Mouse (Mus musculus): ENCODE results near the gene Dhx29. TPM values are rescaled to one million over a fixed set of nuclear protein-coding genes. Genes with fewer than 3 reads are reported as not detected.

Dhx29 gene
- polyA plus RNA-seq (2015; fragmentation: Nextera tagmentation; extraction: Ambion mirVana) = 13.1 and 15.7 TPM in 2 replicates

DNA sequence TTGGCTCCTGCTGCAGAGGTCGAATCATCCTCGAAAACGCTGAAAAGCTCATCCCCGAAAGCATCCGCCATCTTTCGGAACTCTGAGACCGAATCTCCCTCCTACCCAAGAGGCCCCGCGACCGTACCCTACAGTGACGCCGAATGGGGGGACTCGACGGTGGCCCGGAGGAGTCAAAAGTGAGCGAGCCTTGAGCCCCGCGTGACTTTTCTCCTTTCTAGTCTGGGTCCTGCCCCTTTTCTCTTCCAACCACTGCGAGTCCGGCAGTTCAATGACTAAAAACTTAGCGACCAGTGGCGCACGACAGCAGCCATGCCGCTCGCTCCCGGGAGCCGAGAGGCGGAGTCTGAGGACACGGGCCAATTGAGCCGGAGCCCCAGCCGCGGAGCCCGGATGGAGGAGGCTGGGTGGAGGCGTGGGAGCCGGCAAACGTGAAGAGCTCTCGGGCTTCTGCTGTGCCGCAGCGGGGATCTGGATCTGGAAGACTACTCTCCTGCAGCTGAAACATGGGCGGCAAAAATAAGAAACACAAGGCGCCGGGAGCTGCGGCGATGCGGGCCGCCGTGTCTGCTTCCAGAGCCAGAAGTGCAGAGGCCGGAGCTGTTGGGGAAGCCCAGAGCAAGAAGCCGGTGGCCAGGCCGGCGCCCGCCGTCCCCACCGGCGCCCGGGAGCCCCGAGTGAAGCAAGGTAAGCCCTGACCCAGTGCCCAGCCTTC is at the start of gene Dhx29, which contains the start of gene Mtrex:
Gene Dhx29 (plus strand): TSS at position 168 of the 715 bp plus-strand sequence.
Gene Mtrex (minus strand): TSS at position 112 of the 715 bp plus-strand sequence.
- under 1% methylated on average over 57 of the region's 57 CpGs for WGBS
- peak within 1 kb of the TSS; percentile 84 for H3K4me3 ChIP-seq
- H3K27me3 ChIP-seq (replicated peaks) = no peaks in the 10 kb centered on the region
- H3K9ac ChIP-seq = peak within 1 kb of the TSS; percentile 88
- peak within 1 kb of the TSS; percentile 85 for H3K27ac ChIP-seq (replicated peaks)
- H3K4me1 ChIP-seq = peaks cover 26% of the 10 kb centered on the region
- ATAC-seq (ENCODE audit: extremely low read depth, insufficient number of reproducible peaks, low FRiP score, low TSS enrichment) = peak; percentile 96
- peaks cover 21% of the 10 kb centered on the region for H3K36me3 ChIP-seq
- H3K4me2 ChIP-seq = peak within 1 kb of the TSS; percentile 88
- H3K9me3 ChIP-seq = no peaks in the 10 kb centered on the region

- Histone ChIP-seq H3K4me2 (no peak overlapping the region), H3K4me1 (no peaks in the 10 kb centered on the region), H3K9ac (no peak overlapping the region), H3K27ac (replicated peaks) (no peak overlapping the region), H3K27me3 (replicated peaks) (no peaks in the 10 kb centered on the region), H3K4me3 (no peak overlapping the region), H3K36me3 (peaks cover 91% of the 10 kb centered on the region), H3K9me3 (no peaks in the 10 kb centered on the region)
- no peak for ATAC-seq (ENCODE audit: extremely low read depth, insufficient number of reproducible peaks, low FRiP score, low TSS enrichment)
- 92% methylated on average over 12 of the region's 12 CpGs for WGBS
Measured at GRCm38 (mm10) chr13:112887234-112887633, 40.0 kb upstream of the Dhx29 start.

DNA sequence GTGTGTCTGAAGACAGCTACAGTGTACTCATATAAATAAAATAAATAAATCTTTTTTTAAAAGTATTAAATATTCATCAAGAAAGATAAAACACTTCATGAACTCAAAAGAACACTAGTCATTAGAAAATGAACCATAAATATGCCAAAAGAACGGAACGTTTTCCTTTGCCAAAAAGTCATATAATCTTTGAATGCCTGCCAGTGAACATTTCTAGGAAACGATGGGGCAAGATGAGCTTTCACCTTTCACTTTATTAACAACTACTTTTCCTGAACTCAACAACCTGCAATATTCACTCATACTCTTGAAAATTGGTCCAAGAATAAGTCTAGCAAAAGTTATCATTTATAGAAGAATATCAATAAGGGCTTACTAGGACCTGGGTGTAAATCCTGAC is 25.1 kb upstream of the Dhx29 start:
- H3K9ac ChIP-seq = no peak overlapping the region
- no peaks in the 10 kb centered on the region for H3K27me3 ChIP-seq (replicated peaks)
- H3K27ac ChIP-seq (replicated peaks) = no peak overlapping the region
- 92% methylated on average over 3 of the region's 3 CpGs for WGBS
- H3K9me3 ChIP-seq = no peaks in the 10 kb centered on the region
- ATAC-seq (ENCODE audit: extremely low read depth, insufficient number of reproducible peaks, low FRiP score, low TSS enrichment) = no peak
- peaks cover 88% of the 10 kb centered on the region for H3K36me3 ChIP-seq
- H3K4me2 ChIP-seq = no peak overlapping the region
- no peak overlapping the region for H3K4me3 ChIP-seq
- H3K4me1 ChIP-seq = no peaks in the 10 kb centered on the region

GRCm38 (mm10) chr13:112909663-112910062 is 17.6 kb upstream of the Dhx29 start:
- Histone ChIP-seq H3K9me3 (no peaks in the 10 kb centered on the region), H3K4me1 (no peaks in the 10 kb centered on the region), H3K9ac (no peak overlapping the region), H3K36me3 (peaks cover 75% of the 10 kb centered on the region), H3K27me3 (replicated peaks) (no peaks in the 10 kb centered on the region), H3K4me3 (no peak overlapping the region), H3K4me2 (no peak overlapping the region), H3K27ac (replicated peaks) (no peak overlapping the region)
- ATAC-seq (ENCODE audit: extremely low read depth, insufficient number of reproducible peaks, low FRiP score, low TSS enrichment) = no peak
- WGBS = 68% methylated on average over 4 of the region's 4 CpGs

GRCm38 (mm10) chr13:112910434-112910833 is 16.8 kb upstream of the Dhx29 start:
- H3K4me3 ChIP-seq = no peak overlapping the region
- H3K27ac ChIP-seq (replicated peaks) = no peak overlapping the region
- H3K4me2 ChIP-seq = no peak overlapping the region
- H3K36me3 ChIP-seq = peaks cover 71% of the 10 kb centered on the region
- ATAC-seq (ENCODE audit: extremely low read depth, insufficient number of reproducible peaks, low FRiP score, low TSS enrichment) = no peak
- 80% methylated on average over 4 of the region's 4 CpGs for WGBS
- no peak overlapping the region for H3K9ac ChIP-seq
- no peaks in the 10 kb centered on the region for H3K27me3 ChIP-seq (replicated peaks)
- H3K4me1 ChIP-seq = no peaks in the 10 kb centered on the region
- no peaks in the 10 kb centered on the region for H3K9me3 ChIP-seq

DNA sequence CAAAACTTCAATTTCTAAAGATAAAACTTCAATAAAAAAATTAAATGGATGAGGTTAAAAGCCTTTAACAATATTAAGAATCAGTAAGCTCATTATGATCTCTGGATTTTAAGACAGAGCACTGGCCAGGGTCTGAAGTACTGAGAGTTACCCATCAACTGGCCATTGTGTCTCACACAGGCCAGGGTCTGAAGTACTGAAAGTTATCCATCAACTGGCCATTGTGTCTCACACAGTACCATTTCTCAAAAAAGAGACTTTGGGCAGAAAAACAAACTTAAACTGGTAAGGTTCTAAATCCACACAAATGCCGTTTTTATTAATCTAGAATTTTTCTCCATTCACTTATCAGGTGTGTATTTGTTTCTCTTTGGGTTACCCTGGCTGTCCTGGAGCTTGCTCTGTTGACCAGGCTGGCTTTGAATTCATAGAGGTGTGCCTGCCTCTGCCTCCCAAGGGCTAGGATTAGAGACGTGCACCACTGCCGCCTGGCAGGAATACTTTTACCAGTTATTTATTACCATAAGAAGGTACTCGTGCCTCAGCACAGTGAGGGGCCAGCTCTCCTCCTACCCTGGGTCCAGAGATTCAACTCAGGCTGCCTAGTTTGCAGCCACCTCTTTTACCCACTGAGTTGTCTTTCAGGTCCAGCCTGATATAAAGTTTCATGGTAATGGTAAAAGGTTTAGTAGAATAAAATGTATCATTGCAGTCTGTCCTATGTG is 8.0 kb upstream of the Dhx29 start:
- ATAC-seq (ENCODE audit: extremely low read depth, insufficient number of reproducible peaks, low FRiP score, low TSS enrichment) = no peak
- Histone ChIP-seq H3K36me3 (peaks cover 55% of the 10 kb centered on the region), H3K4me3 (no peak overlapping the region), H3K27me3 (replicated peaks) (no peaks in the 10 kb centered on the region), H3K27ac (replicated peaks) (no peak overlapping the region), H3K4me1 (no peaks in the 10 kb centered on the region), H3K4me2 (no peak overlapping the region), H3K9me3 (no peaks in the 10 kb centered on the region), H3K9ac (no peak overlapping the region)
- 88% methylated on average over 4 of the region's 4 CpGs for WGBS

GRCm38 (mm10) chr13:112920906-112921305 is 6.3 kb upstream of the Dhx29 start:
- Histone ChIP-seq H3K27ac (replicated peaks) (no peak overlapping the region), H3K4me2 (no peak overlapping the region), H3K4me1 (peaks cover 11% of the 10 kb centered on the region), H3K36me3 (peaks cover 46% of the 10 kb centered on the region), H3K4me3 (no peak overlapping the region), H3K9me3 (no peaks in the 10 kb centered on the region), H3K27me3 (replicated peaks) (no peaks in the 10 kb centered on the region), H3K9ac (no peak overlapping the region)
- 86% methylated on average over 3 of the region's 3 CpGs for WGBS
- no peak for ATAC-seq (ENCODE audit: extremely low read depth, insufficient number of reproducible peaks, low FRiP score, low TSS enrichment)

DNA sequence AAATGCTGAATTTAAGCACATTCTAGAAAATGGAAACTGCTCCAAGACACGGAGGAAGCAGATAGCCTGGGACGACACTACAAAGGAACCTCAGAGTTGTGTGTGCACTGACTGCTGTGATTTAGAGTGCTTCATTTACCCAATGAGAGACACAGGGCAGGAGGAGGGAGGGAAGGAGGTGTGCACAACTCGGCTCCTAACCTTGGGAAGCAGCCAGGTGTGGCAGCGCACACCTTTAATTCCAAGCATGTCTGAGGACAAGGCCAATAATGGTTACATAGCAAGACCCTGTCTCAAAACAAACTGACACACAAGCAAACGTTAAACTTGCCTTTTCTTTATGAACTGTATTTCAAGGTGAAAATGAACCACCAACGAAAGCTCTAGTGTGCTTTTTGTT is 2.0 kb upstream of the Dhx29 start:
- no peak for ATAC-seq (ENCODE audit: extremely low read depth, insufficient number of reproducible peaks, low FRiP score, low TSS enrichment)
- Histone ChIP-seq H3K9me3 (no peaks in the 10 kb centered on the region), H3K4me1 (peaks cover 26% of the 10 kb centered on the region), H3K27ac (replicated peaks) (no peak overlapping the region), H3K27me3 (replicated peaks) (no peaks in the 10 kb centered on the region), H3K9ac (no peak overlapping the region), H3K36me3 (peaks cover 12% of the 10 kb centered on the region), H3K4me3 (peak overlapping the region; percentile 84; the same call in 1 of the 2 replicates), H3K4me2 (0 out of 2 replicates have a peak overlapping the region, but pooled peaks have one; percentile 11)
- WGBS = 76% methylated on average over 6 of the region's 6 CpGs

- peaks cover 17% of the 10 kb centered on the region for H3K36me3 ChIP-seq
- H3K9me3 ChIP-seq = no peaks in the 10 kb centered on the region
- no peak overlapping the region for H3K27ac ChIP-seq (replicated peaks)
- ATAC-seq (ENCODE audit: extremely low read depth, insufficient number of reproducible peaks, low FRiP score, low TSS enrichment) = no peak
- H3K4me2 ChIP-seq = peak overlapping the region; percentile 88
- H3K9ac ChIP-seq = peak overlapping the region; percentile 88
- H3K27me3 ChIP-seq (replicated peaks) = no peaks in the 10 kb centered on the region
- 67% methylated on average over 4 of the region's 4 CpGs for WGBS
- H3K4me1 ChIP-seq = peaks cover 26% of the 10 kb centered on the region
- peak overlapping the region; percentile 84 for H3K4me3 ChIP-seq
Measured at GRCm38 (mm10) chr13:112925976-112926375, 1.3 kb upstream of the Dhx29 start.

DNA sequence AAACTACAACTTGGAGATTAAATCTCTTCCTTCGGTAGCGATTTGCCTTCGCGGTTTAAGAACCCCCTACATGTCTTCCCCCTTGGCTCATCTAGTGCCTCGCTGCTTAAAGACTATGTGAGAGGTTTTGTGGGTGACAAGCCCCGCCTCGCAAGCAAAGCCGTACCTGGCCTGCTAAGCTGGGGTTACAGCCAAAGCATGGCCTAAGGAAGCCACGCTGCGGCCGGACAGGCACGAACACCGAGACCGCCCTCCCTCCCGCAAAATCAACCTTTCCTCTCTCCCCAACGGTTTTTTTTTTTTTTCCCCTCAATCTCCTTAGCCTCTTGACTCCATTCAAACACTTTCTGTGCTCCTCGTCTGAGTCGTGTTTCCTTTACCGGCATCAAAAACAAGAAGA is 458 bp upstream of the Dhx29 start:
- Histone ChIP-seq H3K27ac (replicated peaks) (peak overlapping the region; percentile 85), H3K9ac (peak overlapping the region; percentile 88), H3K4me3 (peak overlapping the region; percentile 84), H3K4me1 (peaks cover 26% of the 10 kb centered on the region), H3K4me2 (peak overlapping the region; percentile 88), H3K36me3 (peaks cover 17% of the 10 kb centered on the region), H3K9me3 (no peaks in the 10 kb centered on the region), H3K27me3 (replicated peaks) (no peaks in the 10 kb centered on the region)
- WGBS = under 1% methylated on average over 19 of the region's 19 CpGs
- ATAC-seq (ENCODE audit: extremely low read depth, insufficient number of reproducible peaks, low FRiP score, low TSS enrichment) = no peak

GRCm38 (mm10) chr13:112928038-112928668 is 899 bp downstream of the Dhx29 start:
- Histone ChIP-seq H3K36me3 (peaks cover 27% of the 10 kb centered on the region), H3K27me3 (replicated peaks) (no peaks in the 10 kb centered on the region), H3K9me3 (no peaks in the 10 kb centered on the region), H3K9ac (peak overlapping the region; percentile 88), H3K4me3 (peak overlapping the region; percentile 84), H3K4me2 (peak overlapping the region; percentile 88), H3K4me1 (peaks cover 26% of the 10 kb centered on the region), H3K27ac (replicated peaks) (peak overlapping the region; percentile 85)
- WGBS = 4% methylated on average over 8 of the region's 8 CpGs
- ATAC-seq (ENCODE audit: extremely low read depth, insufficient number of reproducible peaks, low FRiP score, low TSS enrichment) = no peak

Measured in heart, embryonic 13.5 days (tissue).